Mouse (Mus musculus) embryonic fibroblast, embryonic 13.5 days (primary cell): ENCODE data around the gene Nsun4.

ENCODE experiments used
- CTCF ChIP-seq: IDR thresholded peaks from 2 replicates; pipeline ENCODE4 v1.5.1; 2011; ENCODE audit warnings: mild to moderate bottlenecking, control low read depth, low read length, moderate library complexity, borderline replicate concordance; ENCODE audit not compliant: insufficient read depth
- POLR2A ChIP-seq: IDR thresholded peaks from 2 replicates; pipeline ENCODE4 v1.6.1; 2011; ENCODE audit warnings: low read depth, mild to moderate bottlenecking, control low read depth, low read length, moderate library complexity

DNA sequence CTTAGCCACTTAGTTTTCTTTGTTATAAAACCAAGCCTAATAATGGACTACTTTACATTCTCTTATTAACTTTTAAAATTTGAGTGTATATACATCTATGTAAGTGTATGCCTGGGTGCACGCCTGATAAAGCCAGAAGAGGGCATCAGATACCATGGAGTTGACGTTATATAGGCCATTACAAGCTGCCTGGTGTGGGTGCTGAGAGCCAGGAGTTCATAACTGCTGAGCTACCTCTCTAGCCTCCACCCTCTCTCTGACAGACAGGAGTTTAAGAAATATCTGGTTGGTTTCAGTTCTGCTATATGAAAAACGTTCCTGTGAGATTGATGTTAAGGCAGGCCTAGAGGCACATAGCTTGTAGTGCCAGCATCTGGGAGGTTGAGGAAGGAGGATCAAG is 11.5 kb downstream of the Nsun4 start:
- no peak for TF ChIP-seq CTCF
- no peak for TF ChIP-seq POLR2A
